Comparison of ENCODE assay signal across 15 mouse cellular contexts in the genomic region with DNA sequence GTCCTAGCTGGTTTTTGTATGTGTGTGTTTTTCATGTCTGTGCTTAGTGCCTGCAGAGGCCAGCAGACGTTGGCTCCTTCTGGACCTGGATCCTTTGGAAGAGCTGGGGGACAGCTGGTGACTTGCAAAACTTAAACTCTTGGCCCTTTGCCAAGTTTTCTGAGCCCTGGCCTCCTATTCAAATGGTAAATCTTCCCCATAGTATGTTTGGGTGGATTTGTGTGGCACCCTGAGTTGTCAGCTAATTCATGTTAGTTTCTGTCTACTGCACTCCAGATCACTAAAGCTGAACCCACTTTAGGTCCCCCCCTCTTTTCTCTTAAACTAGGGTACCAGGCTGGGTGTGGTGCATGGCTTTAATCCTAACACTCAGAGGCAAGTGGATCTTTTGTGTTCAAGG. TPM values are rescaled to one million over a fixed set of nuclear protein-coding genes. Genes with fewer than 3 reads are reported as not detected.
DNase-seq lines count a peak whose midpoint lies in the region; ATAC-seq and TF ChIP-seq lines count a peak whose summit lies in the region.
"Had no signal": no experiment of that assay in that cellular context is flagged by ENCODE, and none has a peak within 500 bp of the region (broad histone marks: within the 10 kb centered on the region; RNA-seq: fewer than 3 reads in every experiment).

No protein-coding gene starts in this region.

- ATAC-seq in forebrain, embryonic 13.5 days: peak; percentile 73
- peak; percentile 66 for ATAC-seq in midbrain, embryonic 13.5 days
- no peak for ATAC-seq in heart, embryonic 12.5 days (ENCODE audit: insufficient number of reproducible peaks, low FRiP score)
- ATAC-seq: intestine, embryonic 15.5 days had no signal

- peaks cover 47% of the 10 kb centered on the region for H3K36me3 ChIP-seq in forebrain, embryonic 13.5 days (ENCODE audit: poor library complexity, severe bottlenecking)
- H3K36me3 ChIP-seq in midbrain, embryonic 13.5 days: peaks cover 33% of the 10 kb centered on the region
- H3K36me3 ChIP-seq in heart, embryonic 12.5 days: peaks cover 55% of the 10 kb centered on the region

- peaks cover 44% of the 10 kb centered on the region for H3K4me1 ChIP-seq in forebrain, embryonic 13.5 days
- H3K4me1 ChIP-seq in midbrain, embryonic 13.5 days (replicated peaks): peaks cover 17% of the 10 kb centered on the region
- peaks cover 47% of the 10 kb centered on the region for H3K4me1 ChIP-seq in heart, embryonic 12.5 days (replicated peaks)

- H3K27me3 ChIP-seq in forebrain, embryonic 13.5 days: no peaks in the 10 kb centered on the region
- H3K27me3 ChIP-seq in midbrain, embryonic 13.5 days: no peaks in the 10 kb centered on the region
- H3K27me3 ChIP-seq in heart, embryonic 12.5 days (replicated peaks): no peaks in the 10 kb centered on the region
- H3K27me3 ChIP-seq: intestine, embryonic 15.5 days; limb, embryonic 15.5 days; megakaryocyte, embryonic 14.5 days had no signal

- no peak overlapping the region for H3K4me2 ChIP-seq in forebrain, embryonic 13.5 days
- H3K4me2 ChIP-seq in midbrain, embryonic 13.5 days (replicated peaks): no peak overlapping the region
- no peak overlapping the region for H3K4me2 ChIP-seq in heart, embryonic 12.5 days
- H3K4me2 ChIP-seq: intestine, embryonic 15.5 days; limb, embryonic 15.5 days had no signal

- intact Hi-C loops in left cerebral cortex, postnatal 4 days (cut with DNase I): no loop called here
- intact Hi-C loops in left cerebral cortex, adult 2 months (cut with DNase I): no loop called here

- 3% methylated on average over 1 of the region's 1 CpGs for WGBS in forebrain, embryonic 13.5 days
- 0% methylated on average over 1 of the region's 1 CpGs for WGBS in midbrain, embryonic 13.5 days
- WGBS in heart, embryonic 12.5 days: 20% methylated on average over 1 of the region's 1 CpGs

- no peaks in the 10 kb centered on the region for H3K9me3 ChIP-seq in forebrain, embryonic 13.5 days (replicated peaks)
- H3K9me3 ChIP-seq in midbrain, embryonic 13.5 days: no peaks in the 10 kb centered on the region
- H3K9me3 ChIP-seq in heart, embryonic 12.5 days (replicated peaks): no peaks in the 10 kb centered on the region
- H3K9me3 ChIP-seq: intestine, embryonic 15.5 days; limb, embryonic 15.5 days; megakaryocyte, embryonic 14.5 days had no signal

- no peak overlapping the region for H3K9ac ChIP-seq in forebrain, embryonic 13.5 days
- no peak overlapping the region for H3K9ac ChIP-seq in midbrain, embryonic 13.5 days (replicated peaks)
- no peak overlapping the region for H3K9ac ChIP-seq in heart, embryonic 12.5 days
- H3K9ac ChIP-seq: intestine, embryonic 15.5 days; limb, embryonic 15.5 days had no signal

- no peak overlapping the region for H3K4me3 ChIP-seq in left cerebral cortex, adult 2 months
- no peak overlapping the region for H3K4me3 ChIP-seq in forebrain, embryonic 13.5 days
- no peak overlapping the region for H3K4me3 ChIP-seq in midbrain, embryonic 13.5 days (replicated peaks)
- no peak overlapping the region for H3K4me3 ChIP-seq in heart, embryonic 12.5 days
- H3K4me3 ChIP-seq: intestine, embryonic 15.5 days; layer of hippocampus, adult 2 months; limb, embryonic 15.5 days; megakaryocyte, embryonic 14.5 days had no signal

- peak; percentile 70 for DNase-seq in left cerebral cortex, postnatal 4 days
- DNase-seq in left cerebral cortex, adult 2 months (ENCODE audit: extremely low spot score in 1 of 2, low spot score in 2 of 2): no peak
- peak; percentile 74 for DNase-seq in R1 (ENCODE audit: low read depth, low spot score)
- DNase-seq in spleen, postnatal 14 days (ENCODE audit: low spot score in 2 of 2): no peak
- no peak for DNase-seq in kidney, postnatal 36 days

- no peak overlapping the region for H3K27ac ChIP-seq in left cerebral cortex, adult 2 months
- peak overlapping the region; percentile 87 for H3K27ac ChIP-seq in forebrain, embryonic 13.5 days
- H3K27ac ChIP-seq in midbrain, embryonic 13.5 days: peak overlapping the region; percentile 80
- no peak overlapping the region for H3K27ac ChIP-seq in heart, embryonic 12.5 days (ENCODE audit: poor library complexity, severe bottlenecking)
- H3K27ac ChIP-seq: intestine, embryonic 15.5 days; layer of hippocampus, adult 2 months; limb, embryonic 15.5 days had no signal

- no peak for TF ChIP-seq CTCF in left cerebral cortex, adult 2 months (IDR thresholded peaks at IDR 0.05)

RNA-seq across cellular contexts. Expression of a gene that starts 8.3 kb away (rescaled TPM):
- 1 to 10 TPM; 8.3 to 8.6 TPM for total RNA-seq in left cerebral cortex, postnatal 4 days (2021)
- total RNA-seq in left cerebral cortex, adult 2 months (2021): 1 to 10 TPM; 5.0 to 8.1 TPM
- polyA plus RNA-seq in forebrain, embryonic 13.5 days (2015; fragmentation: Nextera tagmentation; extraction: Ambion mirVana): 11.3 and 12.3 TPM in 2 replicates
- polyA plus RNA-seq in midbrain, embryonic 13.5 days (2015; fragmentation: Nextera tagmentation; extraction: Ambion mirVana): 16.1 and 19.0 TPM in 2 replicates
- 14.9 and 16.8 TPM in 2 replicates for polyA plus RNA-seq in heart, embryonic 12.5 days (2016; fragmentation: Nextera tagmentation; extraction: Ambion mirVana)

RNA-seq across cellular contexts. Expression of a gene that starts 10.9 kb away (rescaled TPM):
- not detected for total RNA-seq in left cerebral cortex, postnatal 4 days (2021)
- total RNA-seq in left cerebral cortex, adult 2 months (2021): not detected
- 0.30 and 0.44 TPM in 2 replicates for polyA plus RNA-seq in forebrain, embryonic 13.5 days (2015; fragmentation: Nextera tagmentation; extraction: Ambion mirVana)
- not detected in 2 replicates for polyA plus RNA-seq in midbrain, embryonic 13.5 days (2015; fragmentation: Nextera tagmentation; extraction: Ambion mirVana)
- polyA plus RNA-seq in heart, embryonic 12.5 days (2016; fragmentation: Nextera tagmentation; extraction: Ambion mirVana): 0.40 TPM in 1 of 2 replicates, not detected in the other
- total RNA-seq: ES-E14; layer of hippocampus, adult 2 months had no signal
- polyA plus RNA-seq: gonadal fat pad, adult 2 months; small intestine, adult 2 months had no signal

RNA-seq across cellular contexts. Expression of a gene that starts 16.7 kb away (rescaled TPM):
- total RNA-seq in left cerebral cortex, postnatal 4 days (2021): 10 to 100 TPM; 39.3 to 40.0 TPM
- 10 to 100 TPM; 29.8 to 34.9 TPM for total RNA-seq in left cerebral cortex, adult 2 months (2021)
- 5.3 and 5.7 TPM in 2 replicates for polyA plus RNA-seq in forebrain, embryonic 13.5 days (2015; fragmentation: Nextera tagmentation; extraction: Ambion mirVana)
- 4.2 and 4.8 TPM in 2 replicates for polyA plus RNA-seq in midbrain, embryonic 13.5 days (2015; fragmentation: Nextera tagmentation; extraction: Ambion mirVana)
- 2.2 and 3.4 TPM in 2 replicates for polyA plus RNA-seq in heart, embryonic 12.5 days (2016; fragmentation: Nextera tagmentation; extraction: Ambion mirVana)

RNA-seq across cellular contexts. Expression of a gene that starts 18.9 kb away (rescaled TPM):
- total RNA-seq in left cerebral cortex, postnatal 4 days (2021): 10 to 100 TPM; 13.4 to 15.1 TPM
- total RNA-seq in left cerebral cortex, adult 2 months (2021): 10 to 100 TPM; 12.0 to 14.8 TPM
- 16.9 and 18.0 TPM in 2 replicates for polyA plus RNA-seq in forebrain, embryonic 13.5 days (2015; fragmentation: Nextera tagmentation; extraction: Ambion mirVana)
- polyA plus RNA-seq in midbrain, embryonic 13.5 days (2015; fragmentation: Nextera tagmentation; extraction: Ambion mirVana): 22.1 and 22.3 TPM in 2 replicates
- 23.1 and 24.4 TPM in 2 replicates for polyA plus RNA-seq in heart, embryonic 12.5 days (2016; fragmentation: Nextera tagmentation; extraction: Ambion mirVana)

RNA-seq across cellular contexts. Expression of a gene that starts 29.8 kb away (rescaled TPM):
- total RNA-seq in left cerebral cortex, postnatal 4 days (2021): 10 to 100 TPM; 60.5 to 65.4 TPM
- total RNA-seq in left cerebral cortex, adult 2 months (2021): 10 to 100 TPM; 17.7 to 18.4 TPM
- polyA plus RNA-seq in forebrain, embryonic 13.5 days (2015; fragmentation: Nextera tagmentation; extraction: Ambion mirVana): 27.3 and 30.7 TPM in 2 replicates
- polyA plus RNA-seq in midbrain, embryonic 13.5 days (2015; fragmentation: Nextera tagmentation; extraction: Ambion mirVana): 33.4 and 35.4 TPM in 2 replicates
- polyA plus RNA-seq in heart, embryonic 12.5 days (2016; fragmentation: Nextera tagmentation; extraction: Ambion mirVana): 11.9 and 13.3 TPM in 2 replicates

Comparison
In these comparisons a context has a peak if more than half of its experiments do, and no peak if none do; other contexts are left out.
1. DNase-seq: peak in left cerebral cortex, postnatal 4 days (single experiment) and R1 (single experiment); none in left cerebral cortex, adult 2 months (0 of 2), spleen, postnatal 14 days (0 of 2) and kidney, postnatal 36 days (0 of 2).
2. H3K27ac ChIP-seq: peak in forebrain, embryonic 13.5 days (single experiment) and midbrain, embryonic 13.5 days (single experiment); none in left cerebral cortex, adult 2 months (single experiment) and heart, embryonic 12.5 days (single experiment).